Mouse (Mus musculus) forebrain, postnatal 0 days (tissue): ENCODE measurements at regions not wholly inside any gene's neighbourhood (a gene's known extent, or its start where the extent isn't known, plus 50 kb on each side); places are given as distances from the start of the nearest gene placed in this dataset.

Source experiments
- ATAC-seq: fragments of 200-750 bp; cut with Nextera tagmentation; 2 replicates; pipeline ENCODE4 v1.8.0; 2017; ENCODE audit warnings: mild to moderate bottlenecking, moderate library complexity
- DNase-seq: peaks from one replicate; pipeline ENCODE4 v3.0.0-alpha.2; 2015
- H3K27ac ChIP-seq: fragments of 300-500 bp; sonication (generic); 2 replicates; pipeline ENCODE4 v1.5.1; 2014; ENCODE audit warnings: low read depth, mild to moderate bottlenecking, antibody characterized with exemption, low read length, moderate library complexity, mixed read lengths
- H3K27me3 ChIP-seq: fragments of 300-500 bp; sonication (generic); 2 replicates; pipeline ENCODE4 v1.6.1; 2014; ENCODE audit warnings: mild to moderate bottlenecking, low read length, mixed read lengths; ENCODE audit not compliant: insufficient read depth
- H3K36me3 ChIP-seq: fragments of 300-500 bp; sonication (generic); 2 replicates; pipeline ENCODE4 v1.6.1; 2014; ENCODE audit warnings: mild to moderate bottlenecking, moderate library complexity; ENCODE audit not compliant: insufficient read depth
- H3K4me1 ChIP-seq: fragments of 300-500 bp; sonication (generic); 2 replicates; pipeline ENCODE4 v1.6.1; 2014; ENCODE audit warnings: antibody characterized with exemption; ENCODE audit not compliant: insufficient read depth
- H3K4me2 ChIP-seq: fragments of 300-500 bp; sonication (generic); 2 replicates; pipeline ENCODE4 v1.6.1; 2014; ENCODE audit warnings: low read depth, mild to moderate bottlenecking, moderate library complexity
- H3K4me3 ChIP-seq: fragments of 300-500 bp; sonication (generic); 2 replicates; pipeline ENCODE4 v1.5.1; 2014; ENCODE audit warnings: low read depth, low read length, mixed read lengths
- H3K9ac ChIP-seq: fragments of 300-500 bp; sonication (generic); 2 replicates; pipeline ENCODE4 v1.6.1; 2014; ENCODE audit warnings: mild to moderate bottlenecking
- H3K9me3 ChIP-seq: fragments of 300-500 bp; sonication (generic); 2 replicates; pipeline ENCODE4 v1.6.1; 2016; ENCODE audit warnings: low read length
- CTCF ChIP-seq: sonication (generic); IDR thresholded peaks from 2 replicates; pipeline ENCODE4 v1.5.1; 2016; ENCODE audit warnings: antibody characterized with exemption, control low read depth, low read depth
- WGBS: fragments of 180-500 bp; shearing (Covaris S2); extraction: QIAGEN DNeasy Blood & Tissue Kit; methylation state at CpG from one replicate; pipeline ENCODE4 v1.1.7; 2014; 5-methylcytosine and 5-hydroxymethylcytosine counted together

DNA sequence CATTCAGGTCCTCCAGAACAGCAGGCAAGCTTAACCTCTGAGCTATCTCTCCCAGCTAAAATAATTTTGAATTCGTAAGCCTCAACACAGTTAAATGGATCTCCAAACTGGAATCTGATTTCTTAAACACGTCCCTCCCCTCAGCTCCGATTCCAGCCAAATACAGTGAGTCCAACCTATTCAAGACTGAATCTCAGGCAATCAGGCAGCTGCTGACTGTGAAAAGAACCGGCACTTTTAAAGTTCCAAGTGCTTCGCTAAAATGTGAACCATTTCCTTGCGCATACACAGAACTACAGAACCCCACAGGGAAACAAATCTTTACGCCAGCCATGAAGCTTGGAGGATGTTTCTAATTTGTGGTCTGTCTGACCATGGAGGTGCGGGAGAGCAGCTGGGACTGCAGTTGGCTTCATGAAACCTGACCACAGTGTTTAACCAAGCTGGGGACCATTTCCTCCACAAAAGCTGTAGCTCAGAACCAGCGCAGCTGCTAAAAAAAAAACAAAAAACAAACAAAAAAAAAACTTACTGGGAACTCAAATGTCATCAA is 160.1 kb upstream of the Chd6 start:
- no peak for TF ChIP-seq CTCF

DNA sequence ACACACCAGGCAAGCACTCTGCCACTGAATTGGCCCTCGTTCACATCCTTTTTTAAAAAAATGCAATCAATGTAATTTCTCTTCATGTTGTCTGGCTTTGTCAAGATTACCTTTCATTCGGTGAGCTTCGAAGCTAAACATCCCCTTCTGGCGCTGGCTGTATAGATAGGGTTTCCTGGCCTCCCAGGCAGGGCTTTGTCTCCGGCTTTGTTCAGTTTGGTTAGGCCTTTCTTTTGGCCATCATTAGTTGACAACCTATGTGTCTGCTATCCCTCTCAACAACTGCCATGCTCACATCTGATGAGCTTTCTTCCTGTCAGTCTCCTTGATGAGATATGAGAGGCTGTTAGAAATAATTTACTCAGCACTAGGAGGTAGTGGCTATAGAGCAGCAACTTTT is 157.6 kb upstream of the Chd6 start:
- Histone ChIP-seq H3K4me3 (no peak overlapping the region), H3K27ac (0 out of 2 replicates have a peak overlapping the region, but pooled peaks have one; percentile 9), H3K27me3 (no peaks in the 10 kb centered on the region), H3K4me1 (no peaks in the 10 kb centered on the region), H3K9me3 (no peaks in the 10 kb centered on the region), H3K4me2 (no peak overlapping the region), H3K36me3 (no peaks in the 10 kb centered on the region), H3K9ac (no peak overlapping the region)
- WGBS: 14% methylated on average over 5 of the region's 5 CpGs
- TF ChIP-seq CTCF: no peak
- DNase-seq (no peak), ATAC-seq (no peak)

More for the DNA sequence above, 160.1 kb upstream of the Chd6 start:
- Histone ChIP-seq H3K9ac (no peak overlapping the region), H3K27me3 (no peaks in the 10 kb centered on the region), H3K4me3 (no peak overlapping the region), H3K9me3 (no peaks in the 10 kb centered on the region), H3K27ac (no peak overlapping the region), H3K36me3 (no peaks in the 10 kb centered on the region), H3K4me2 (no peak overlapping the region), H3K4me1 (no peaks in the 10 kb centered on the region)
- DNase-seq (peak; percentile 25), ATAC-seq (no peak)
- WGBS: 29% methylated on average over 9 of the region's 9 CpGs

DNA sequence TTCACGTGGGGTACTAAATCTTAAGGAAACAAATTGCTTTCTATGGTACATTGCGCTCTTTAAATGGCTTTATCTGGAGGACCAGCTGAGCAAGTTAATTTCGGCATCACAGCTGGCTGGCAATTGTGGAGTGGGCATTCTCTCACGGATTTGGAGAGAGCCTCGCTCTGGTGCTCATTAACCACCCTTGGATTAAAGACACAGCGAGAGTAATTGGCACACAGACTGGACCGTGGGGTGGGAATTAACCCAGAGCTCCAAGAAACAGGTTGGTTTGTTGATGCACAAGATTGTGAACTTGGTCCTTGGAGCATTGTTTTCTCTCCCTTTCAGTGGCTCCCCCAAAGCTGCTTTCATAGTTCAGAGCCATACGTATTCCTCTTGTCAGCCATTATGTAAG is 156.3 kb upstream of the Chd6 start:
- DNase-seq (peak; percentile 67), ATAC-seq (peak; percentile 67; the same call in 1 of the 2 replicates)
- no peak for TF ChIP-seq CTCF
- H3K36me3 ChIP-seq: no peaks in the 10 kb centered on the region
- H3K4me3 ChIP-seq: no peak overlapping the region
- no peak overlapping the region for H3K4me2 ChIP-seq
- no peaks in the 10 kb centered on the region for H3K27me3 ChIP-seq
- H3K9ac ChIP-seq: no peak overlapping the region
- no peak overlapping the region for H3K27ac ChIP-seq
- no peaks in the 10 kb centered on the region for H3K9me3 ChIP-seq
- no peaks in the 10 kb centered on the region for H3K4me1 ChIP-seq
- WGBS: 8% methylated on average over 8 of the region's 8 CpGs

DNA sequence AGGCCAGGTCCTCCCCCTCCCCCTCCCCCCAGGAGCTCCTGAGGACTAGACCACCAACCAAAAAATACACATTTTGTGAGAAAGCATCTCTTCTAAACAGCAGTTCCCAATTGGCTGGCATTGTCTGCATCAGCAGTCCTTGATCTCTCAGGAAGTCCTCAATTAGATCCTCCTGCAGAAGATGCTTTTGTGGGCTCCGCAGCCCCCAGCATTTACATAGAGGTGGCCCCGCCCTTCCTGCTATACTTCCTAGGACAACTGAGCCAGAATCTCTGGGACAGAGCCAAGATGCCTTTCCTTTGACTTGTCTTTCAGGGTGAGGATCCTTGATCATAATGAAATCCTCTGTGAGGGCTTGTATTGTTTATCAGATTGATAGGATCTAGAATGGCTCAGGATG is 143.9 kb upstream of the Chd6 start:
- WGBS: 90% methylated on average over 2 of the region's 2 CpGs
- H3K36me3 ChIP-seq: no peaks in the 10 kb centered on the region
- no peaks in the 10 kb centered on the region for H3K4me1 ChIP-seq
- DNase-seq: no peak
- H3K4me2 ChIP-seq: no peak overlapping the region
- no peaks in the 10 kb centered on the region for H3K27me3 ChIP-seq
- no peak for ATAC-seq
- no peak overlapping the region for H3K4me3 ChIP-seq
- no peak for TF ChIP-seq CTCF
- H3K27ac ChIP-seq: no peak overlapping the region
- no peak overlapping the region for H3K9ac ChIP-seq
- H3K9me3 ChIP-seq: no peaks in the 10 kb centered on the region

DNA sequence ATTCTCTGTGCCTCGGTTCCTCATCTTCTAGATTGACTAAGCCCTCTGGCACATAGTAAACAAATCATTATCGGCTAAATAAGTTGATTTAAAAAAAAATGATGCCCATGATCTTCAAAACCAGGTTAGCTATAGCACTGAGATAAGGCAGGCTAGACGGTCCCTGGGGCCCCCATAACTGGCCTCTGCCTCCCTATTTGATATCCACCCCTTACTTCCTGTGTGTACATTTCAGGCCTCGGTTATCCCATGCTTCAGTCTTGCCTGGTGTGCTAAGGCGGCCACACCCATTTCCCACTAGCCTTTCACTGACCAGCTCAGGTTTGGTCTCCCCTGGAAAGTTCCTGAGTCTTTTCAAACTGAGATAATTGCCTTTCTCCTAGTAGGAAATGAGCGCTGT is 132.8 kb upstream of the Chd6 start:
- Histone ChIP-seq H3K27ac (no peak overlapping the region), H3K27me3 (no peaks in the 10 kb centered on the region), H3K4me1 (no peaks in the 10 kb centered on the region), H3K9me3 (no peaks in the 10 kb centered on the region), H3K9ac (no peak overlapping the region), H3K36me3 (no peaks in the 10 kb centered on the region), H3K4me2 (no peak overlapping the region), H3K4me3 (no peak overlapping the region)
- WGBS: 85% methylated on average over 6 of the region's 6 CpGs
- TF ChIP-seq CTCF: no peak
- no peak for DNase-seq
- ATAC-seq: no peak

DNA sequence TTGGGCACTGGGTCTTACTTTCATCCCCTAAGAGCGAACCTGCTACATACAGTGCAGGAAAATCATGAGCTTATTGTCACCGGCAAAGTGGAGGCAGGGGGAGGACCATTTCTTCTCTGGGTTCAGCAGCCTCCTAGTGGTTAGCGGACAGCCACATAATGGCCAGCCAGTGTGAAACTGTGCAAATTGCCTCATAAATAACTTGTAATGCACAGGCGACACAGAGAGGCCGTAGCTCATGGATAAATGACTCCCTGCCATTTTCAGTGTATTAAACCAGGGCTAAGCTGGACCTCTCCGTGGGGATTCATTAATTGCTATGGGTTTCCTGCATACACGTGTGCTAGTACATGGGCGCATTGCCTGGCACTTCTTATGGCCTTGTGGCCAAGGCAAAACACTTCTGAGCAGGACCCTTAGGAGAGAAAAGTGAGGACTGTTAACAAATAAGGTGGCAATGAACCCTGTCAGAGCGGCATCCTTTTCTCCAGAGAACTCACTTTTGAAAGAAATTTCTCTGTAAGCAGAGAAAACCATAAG is 128.5 kb upstream of the Chd6 start:
- no peak for DNase-seq
- Histone ChIP-seq H3K4me1 (no peaks in the 10 kb centered on the region), H3K27ac (no peak overlapping the region), H3K36me3 (no peaks in the 10 kb centered on the region), H3K4me2 (no peak overlapping the region), H3K9me3 (no peaks in the 10 kb centered on the region), H3K9ac (no peak overlapping the region), H3K4me3 (no peak overlapping the region), H3K27me3 (no peaks in the 10 kb centered on the region)
- no peak for TF ChIP-seq CTCF
- no peak for ATAC-seq
- WGBS: 45% methylated on average over 9 of the region's 9 CpGs

DNA sequence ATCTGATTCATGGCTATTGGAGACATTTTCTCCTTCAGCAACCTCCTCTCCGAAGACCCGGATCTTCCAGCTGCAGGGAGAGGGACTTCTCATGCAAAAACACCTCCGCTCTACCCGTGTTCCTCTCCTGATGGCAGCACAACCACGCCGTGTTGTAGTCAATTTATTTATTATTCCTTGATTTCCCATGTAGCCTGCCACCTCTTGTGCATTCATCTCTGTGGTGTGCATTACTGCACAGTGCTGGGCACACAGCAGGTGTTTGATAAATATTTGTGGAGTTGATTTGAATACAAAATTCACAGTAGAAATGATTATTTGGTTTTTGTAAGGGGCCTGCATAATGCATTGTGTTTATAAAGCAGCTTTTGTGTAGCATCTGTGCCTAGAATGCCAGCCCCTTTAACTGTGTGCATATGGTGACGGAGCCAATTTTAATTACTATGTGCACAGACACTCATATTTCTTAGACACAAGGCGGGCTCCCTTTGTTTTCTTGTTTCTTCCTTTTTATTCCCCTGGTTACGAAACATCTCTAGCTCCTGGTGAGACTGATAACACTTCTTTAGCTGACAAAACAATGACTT is 124.4 kb upstream of the Chd6 start:
- 51% methylated on average over 9 of the region's 9 CpGs for WGBS
- Histone ChIP-seq H3K4me2 (no peak overlapping the region), H3K36me3 (no peaks in the 10 kb centered on the region), H3K4me3 (no peak overlapping the region), H3K9ac (no peak overlapping the region), H3K27me3 (no peaks in the 10 kb centered on the region), H3K27ac (no peak overlapping the region), H3K4me1 (no peaks in the 10 kb centered on the region), H3K9me3 (no peaks in the 10 kb centered on the region)
- no peak for TF ChIP-seq CTCF
- ATAC-seq (peak; percentile 63; the same call in 1 of the 2 replicates), DNase-seq (peak; percentile 48)
